Mouse (Mus musculus) G1E (cell line): ENCODE measurements around the gene Creg1. TPM values are rescaled to one million over a fixed set of nuclear protein-coding genes. Genes with fewer than 3 reads are reported as not detected.

Experiments
- ATAC-seq: 2 replicates; pipeline ENCODE4 v1.8.0; 2016; ENCODE audit warnings: mild to moderate bottlenecking; ENCODE audit not compliant: insufficient number of reproducible peaks, poor library complexity, low FRiP score, severe bottlenecking; ENCODE audit errors: extremely low read depth
- DNase-seq: peaks from one replicate; pipeline ENCODE4 v3.0.0; 2012; ENCODE audit warnings: low spot score
- H3K27me3 ChIP-seq: 2 replicates; pipeline ENCODE4 v1.6.1; 2012; ENCODE audit warnings: mild to moderate bottlenecking, low read length, inconsistent platforms; ENCODE audit not compliant: insufficient read depth
- H3K36me3 ChIP-seq: replicated peaks from 2 replicates; pipeline ENCODE3; 2012; ENCODE audit warnings: mild to moderate bottlenecking, inconsistent platforms
- H3K4me1 ChIP-seq: 2 replicates; pipeline ENCODE4 v1.6.1; 2012; ENCODE audit warnings: low read depth, low read length, inconsistent platforms, mixed read lengths; ENCODE audit not compliant: insufficient read depth
- H3K4me3 ChIP-seq: 2 replicates; pipeline ENCODE4 v1.5.1; 2012; ENCODE audit warnings: low read depth, mild to moderate bottlenecking, inconsistent platforms, low read length, moderate library complexity, mixed read lengths
- H3K9me3 ChIP-seq: replicated peaks from 2 replicates; pipeline ENCODE4 v1.6.1; 2012; ENCODE audit warnings: inconsistent platforms
- CTCF ChIP-seq: IDR thresholded peaks from 2 replicates; pipeline ENCODE4 v1.5.1; 2012; ENCODE audit warnings: low read depth, low read length, inconsistent platforms, mixed read lengths
- GATA1 ChIP-seq: IDR thresholded peaks from 2 replicates; pipeline ENCODE4 v1.6.1; 2012; ENCODE audit warnings: borderline replicate concordance, low read length, inconsistent platforms, mixed read lengths
- GATA2 ChIP-seq: IDR thresholded peaks from 2 replicates; pipeline ENCODE4 v1.6.1; 2012; ENCODE audit warnings: low read depth, low read length, inconsistent platforms, borderline replicate concordance
- POLR2AphosphoS5 ChIP-seq: IDR thresholded peaks from 2 replicates; pipeline ENCODE4 v1.6.1; 2012; ENCODE audit warnings: low read depth, low read length, inconsistent platforms; ENCODE audit not compliant: insufficient replicate concordance
- TAL1 ChIP-seq: conservative IDR thresholded peaks from 2 replicates; pipeline ENCODE4 v1.6.1; 2012; ENCODE audit warnings: low read depth, low read length, inconsistent platforms, mixed read lengths
- polyA plus RNA-seq: library from polyadenylated mRNA; stranded (reverse); fragments of >175 nt; gene quantifications from 2 replicates; pipeline ENCODE4 v1.2.3, GENCODE M21; 2012
- total RNA-seq, 2 experiments: library from RNA; stranded (forward) in 1 of 2; stranded (reverse) in 1 of 2; fragments of 200-1000 nt in 1 of 2; fragments of >200 nt in 1 of 2; fragmentation: Nextera tagmentation in 1 of 2; gene quantifications; 2 replicates each; pipeline ENCODE4 v1.2.3; 2014 to 2017

The Creg1 gene
- total and polyA plus RNA-seq, 3 experiments: 139 to 514 (median 239) TPM

DNA sequence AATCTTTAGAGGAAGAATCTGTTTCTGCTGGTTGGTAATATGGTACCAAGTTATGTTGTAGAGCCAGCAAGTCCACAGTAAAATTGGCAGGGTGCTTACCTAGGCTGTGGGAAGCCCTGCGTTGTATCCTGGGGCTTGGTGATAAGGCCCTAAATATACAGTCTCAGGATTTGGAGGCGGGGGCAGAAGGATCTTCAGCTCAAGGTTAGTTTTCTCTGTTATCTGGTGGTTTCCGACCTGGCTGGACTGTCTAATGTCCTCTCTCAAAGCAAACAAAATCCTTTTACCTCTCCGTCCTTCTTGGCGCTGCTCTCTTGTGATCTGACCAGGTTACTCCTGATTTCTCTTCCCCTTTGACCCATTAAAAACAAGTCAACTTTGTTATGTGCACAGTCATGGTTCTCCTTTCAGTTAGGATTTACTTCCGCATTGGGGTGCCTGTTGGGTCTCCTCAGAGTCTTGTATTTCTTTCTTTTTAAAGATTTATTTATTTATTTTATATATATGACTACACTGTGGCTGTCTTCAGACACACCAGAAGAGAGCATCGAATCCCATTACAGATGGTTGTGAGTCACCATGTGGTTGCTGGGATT lies 2.8 kb downstream of the Creg1 start:
- Histone ChIP-seq H3K4me1 (peaks cover 77% of the 10 kb centered on the region), H3K4me3 (peak overlapping the region; percentile 98), H3K27me3 (no peaks in the 10 kb centered on the region), H3K36me3 (peaks cover 53% of the 10 kb centered on the region), H3K9me3 (no peaks in the 10 kb centered on the region; the same call in 1 of the 2 replicates)
- DNase-seq: no peak
- TF ChIP-seq CTCF (no peak), GATA1 (no peak), TAL1 (no peak), GATA2 (no peak), POLR2AphosphoS5 (no peak)
- ATAC-seq: no peak

DNA sequence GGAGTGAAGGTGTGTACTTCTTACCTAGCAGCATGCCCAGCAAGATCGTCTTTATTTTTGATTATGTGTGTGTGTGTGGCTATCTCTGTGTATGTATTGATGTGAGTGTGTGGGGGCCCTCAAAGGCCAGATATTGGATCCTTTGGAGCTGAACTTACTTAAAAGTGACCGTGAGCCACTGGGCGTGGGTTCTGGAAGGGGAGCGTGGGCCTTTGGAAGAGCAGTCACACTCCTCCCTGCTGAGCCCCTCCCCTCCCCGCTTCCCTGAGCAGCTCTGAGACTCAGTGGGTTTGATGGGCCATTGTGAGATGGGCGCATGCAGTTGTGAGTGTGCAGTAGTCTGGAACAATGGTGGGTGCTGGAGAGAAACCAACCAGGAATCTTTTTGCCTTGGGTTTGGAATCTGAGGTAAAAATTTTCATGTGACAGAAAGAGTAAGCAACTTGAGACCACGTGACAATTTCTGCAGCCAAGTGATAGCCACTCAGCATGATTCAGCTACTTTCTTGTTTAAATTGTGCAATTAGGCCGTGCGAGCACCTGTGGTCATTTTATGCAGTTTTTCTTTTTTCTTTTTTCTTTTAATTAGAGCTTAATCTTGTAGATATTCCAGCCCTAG lies 5.5 kb downstream of the Creg1 start:
- no peaks in the 10 kb centered on the region; the same call in 1 of the 2 replicates for H3K9me3 ChIP-seq
- no peaks in the 10 kb centered on the region for H3K27me3 ChIP-seq
- ATAC-seq (peak; percentile 12), DNase-seq (no peak)
- H3K4me3 ChIP-seq: peak overlapping the region; percentile 67; the same call in 1 of the 2 replicates
- no peak for TF ChIP-seq GATA1
- TF ChIP-seq POLR2AphosphoS5: no peak
- no peak for TF ChIP-seq GATA2
- peak; percentile 43; the same call in 1 of the 2 replicates for TF ChIP-seq TAL1
- TF ChIP-seq CTCF: no peak
- peaks cover 79% of the 10 kb centered on the region for H3K36me3 ChIP-seq
- H3K4me1 ChIP-seq: peaks cover 81% of the 10 kb centered on the region

DNA sequence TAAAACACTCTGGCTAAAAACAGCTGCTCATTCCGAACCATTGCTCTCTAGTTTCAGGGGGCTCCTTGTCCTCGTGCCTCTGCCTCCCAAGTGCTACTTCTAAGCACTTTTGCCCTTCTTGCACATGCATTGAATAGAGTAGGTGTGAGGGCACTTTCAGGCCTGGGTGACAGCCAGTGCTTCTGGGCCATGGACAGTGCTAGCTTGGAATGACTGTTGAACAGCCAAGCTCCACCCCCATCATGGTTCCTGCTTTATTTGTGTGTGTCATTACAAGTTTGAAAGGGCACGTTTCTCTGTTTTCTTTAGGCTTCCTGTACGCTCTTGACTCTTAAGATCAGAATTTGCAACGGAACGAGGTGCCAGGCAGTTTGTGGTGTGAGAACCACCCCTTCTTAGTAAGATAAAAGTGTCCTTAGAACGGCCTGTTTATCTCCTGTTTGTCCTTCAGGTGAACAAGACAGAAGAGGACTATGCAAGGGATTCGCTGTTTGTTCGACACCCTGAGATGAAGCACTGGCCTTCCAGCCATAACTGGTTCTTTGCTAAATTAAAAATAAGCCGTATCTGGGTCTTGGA lies 6.7 kb downstream of the Creg1 start:
- ATAC-seq: no peak
- peaks cover 81% of the 10 kb centered on the region for H3K4me1 ChIP-seq
- peaks cover 86% of the 10 kb centered on the region for H3K36me3 ChIP-seq

DNA sequence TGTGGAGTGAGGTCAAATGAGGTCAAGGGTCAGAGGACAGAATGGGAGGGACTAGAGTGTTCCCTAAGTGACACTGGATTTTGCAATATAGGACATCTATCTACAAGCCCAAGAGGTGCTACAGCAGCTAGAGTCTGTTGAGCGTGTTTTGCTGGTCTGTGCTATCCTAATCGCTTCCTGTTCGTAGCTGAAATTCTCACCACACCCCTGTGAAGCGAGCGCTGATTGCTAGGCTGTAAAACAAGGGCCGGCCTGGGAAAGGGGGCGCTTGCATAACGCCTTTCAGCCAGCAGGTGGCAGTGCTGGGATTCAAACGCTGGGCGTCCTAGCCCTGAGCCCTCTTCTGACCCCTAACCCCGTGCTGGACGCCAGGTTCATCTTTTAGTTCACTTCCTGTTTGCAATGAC lies 7.9 kb downstream of the Creg1 start:
- Histone ChIP-seq H3K9me3 (no peaks in the 10 kb centered on the region; the same call in 1 of the 2 replicates), H3K4me1 (peaks cover 81% of the 10 kb centered on the region), H3K36me3 (peaks cover 83% of the 10 kb centered on the region), H3K4me3 (peak overlapping the region; percentile 2; the same call in 1 of the 2 replicates), H3K27me3 (no peaks in the 10 kb centered on the region)
- TF ChIP-seq POLR2AphosphoS5 (no peak), GATA2 (no peak), GATA1 (no peak), TAL1 (no peak), CTCF (peak; percentile 88)
- peak; percentile 55 for DNase-seq
- ATAC-seq: peak; percentile 71

More for the DNA sequence above, 6.7 kb downstream of the Creg1 start:
- DNase-seq: no peak
- Histone ChIP-seq H3K27me3 (no peaks in the 10 kb centered on the region), H3K4me3 (peak overlapping the region; percentile 35; the same call in 1 of the 2 replicates), H3K9me3 (no peaks in the 10 kb centered on the region; the same call in 1 of the 2 replicates)
- TF ChIP-seq POLR2AphosphoS5 (no peak), TAL1 (no peak), CTCF (no peak), GATA1 (no peak), GATA2 (no peak)

DNA sequence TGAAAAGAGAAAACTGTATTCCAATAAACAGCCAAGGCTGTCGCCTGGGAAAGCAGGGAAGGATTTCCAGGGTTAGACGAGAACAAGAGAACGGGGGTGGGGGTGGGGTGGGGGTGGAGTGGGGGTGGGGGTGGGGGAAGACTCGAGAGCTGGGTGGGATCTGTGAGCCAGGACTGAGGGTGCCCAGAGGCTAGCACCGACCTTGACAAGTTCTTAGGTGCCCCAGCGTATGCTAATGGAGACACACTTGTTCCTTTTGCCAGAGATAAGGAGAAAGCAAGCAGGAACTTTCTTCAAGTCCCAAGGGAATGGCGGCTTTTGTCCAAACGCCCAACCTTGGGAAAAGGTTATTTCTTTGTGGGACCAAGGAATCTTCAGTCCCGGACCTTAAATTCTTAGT lies 8.5 kb downstream of the Creg1 start:
- no peak overlapping the region; the same call in 1 of the 2 replicates for H3K4me3 ChIP-seq
- TF ChIP-seq GATA1 (no peak), CTCF (no peak), POLR2AphosphoS5 (no peak), GATA2 (no peak), TAL1 (no peak)
- ATAC-seq (no peak), DNase-seq (no peak)
- H3K4me1 ChIP-seq: peaks cover 80% of the 10 kb centered on the region
- H3K36me3 ChIP-seq: peaks cover 80% of the 10 kb centered on the region
- no peaks in the 10 kb centered on the region for H3K27me3 ChIP-seq
- no peaks in the 10 kb centered on the region; the same call in 1 of the 2 replicates for H3K9me3 ChIP-seq

DNA sequence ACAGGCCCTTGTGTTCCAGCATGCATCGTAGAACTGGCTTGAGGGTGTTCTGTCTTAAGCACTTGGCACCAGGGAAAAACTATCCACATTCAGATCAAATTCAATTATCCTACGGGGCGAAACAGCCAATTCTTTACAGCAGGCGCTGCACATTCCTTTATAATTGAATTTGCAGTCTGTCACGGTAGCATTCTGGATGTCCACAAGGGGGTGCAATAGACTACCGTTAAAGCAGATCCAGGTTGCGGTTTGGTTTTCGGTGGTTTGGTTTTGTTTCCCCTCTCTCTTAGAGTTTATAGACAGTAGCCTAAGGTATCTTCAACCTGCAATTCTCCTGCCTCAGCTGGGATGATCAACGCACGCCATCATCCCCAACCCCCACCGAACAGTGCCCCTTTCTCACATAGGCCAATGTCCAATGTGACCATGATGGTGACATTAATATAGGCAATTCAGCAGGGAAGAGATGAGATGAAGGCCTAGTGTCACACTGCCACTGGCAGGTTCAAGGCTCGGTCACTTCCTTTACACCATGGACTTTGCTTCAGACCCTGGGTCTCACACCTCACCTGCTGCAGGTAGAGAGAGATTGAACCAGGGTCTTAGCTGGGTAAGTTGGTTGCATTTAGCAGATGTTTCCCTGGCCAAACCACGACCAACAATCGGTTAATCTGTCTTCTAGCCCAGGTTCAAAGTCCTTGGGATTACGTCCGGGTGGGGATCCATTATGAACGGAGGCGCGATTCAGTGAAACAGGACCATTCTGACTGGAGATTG lies 12.2 kb downstream of the Creg1 start:
- ATAC-seq: 0 out of 2 replicates have a peak, but pooled peaks have one; percentile 11
- H3K9me3 ChIP-seq: no peaks in the 10 kb centered on the region
- peaks cover 53% of the 10 kb centered on the region for H3K36me3 ChIP-seq
- peak; percentile 51 for DNase-seq
- H3K4me3 ChIP-seq: no peak overlapping the region
- TF ChIP-seq GATA1 (no peak), CTCF (peak; percentile 52), POLR2AphosphoS5 (peak; percentile 91), TAL1 (no peak)
- H3K4me1 ChIP-seq: peaks cover 55% of the 10 kb centered on the region
- no peaks in the 10 kb centered on the region for H3K27me3 ChIP-seq
